Mouse (Mus musculus) embryonic facial prominence, embryonic 13.5 days (tissue): ENCODE results near the gene 4930402H24Rik. TPM values are rescaled to one million over a fixed set of nuclear protein-coding genes. Genes with fewer than 3 reads are reported as not detected.

Experiments used
- ATAC-seq: fragments of 200-750 bp; cut with Nextera tagmentation; 2 replicates; pipeline ENCODE4 v1.8.0; 2017; ENCODE audit warnings: low read depth; ENCODE audit not compliant: insufficient number of reproducible peaks, insufficient read depth, low FRiP score, low TSS enrichment
- H3K27ac ChIP-seq: fragments of 300-500 bp; sonication (generic); 2 replicates; pipeline ENCODE4 v1.5.1; 2015; ENCODE audit warnings: moderate library complexity, mild to moderate bottlenecking, inconsistent platforms
- H3K27me3 ChIP-seq: fragments of 300-500 bp; sonication (generic); 2 replicates; pipeline ENCODE4 v1.6.1; 2015; ENCODE audit warnings: mild to moderate bottlenecking, inconsistent platforms
- H3K36me3 ChIP-seq: fragments of 300-500 bp; sonication (generic); 2 replicates; pipeline ENCODE4 v1.6.1; 2015; ENCODE audit warnings: mild to moderate bottlenecking, inconsistent platforms
- H3K4me1 ChIP-seq: fragments of 300-500 bp; sonication (generic); 2 replicates; pipeline ENCODE4 v1.6.1; 2015; ENCODE audit warnings: inconsistent platforms
- H3K4me2 ChIP-seq: fragments of 300-500 bp; sonication (generic); 2 replicates; pipeline ENCODE4 v1.6.1; 2015; ENCODE audit warnings: moderate library complexity, mild to moderate bottlenecking, inconsistent platforms
- H3K4me3 ChIP-seq: fragments of 300-500 bp; sonication (generic); 2 replicates; pipeline ENCODE4 v1.5.1; 2015; ENCODE audit warnings: mild to moderate bottlenecking, inconsistent platforms
- H3K9ac ChIP-seq: fragments of 300-500 bp; sonication (generic); 2 replicates; pipeline ENCODE4 v1.6.1; 2015; ENCODE audit warnings: mild to moderate bottlenecking, inconsistent platforms
- H3K9me3 ChIP-seq: fragments of 300-500 bp; sonication (generic); 2 replicates; pipeline ENCODE4 v1.6.1; 2016; ENCODE audit warnings: inconsistent platforms
- WGBS: fragments of 180-500 bp; shearing (Covaris S2); methylation state at CpG from one replicate; pipeline ENCODE4 v1.1.7; 2015; ENCODE audit warnings: mixed read lengths; 5-methylcytosine and 5-hydroxymethylcytosine counted together
- polyA plus RNA-seq: library from polyadenylated mRNA; unstranded; fragments of >200 nt; fragmentation: Nextera tagmentation; extraction: Ambion mirVana; gene quantifications from 2 replicates; pipeline ENCODE4 v1.2.1, GENCODE M21; 2015

4930402H24Rik gene
- polyA plus RNA-seq, 1 experiment from 2014 or later = 43.2 TPM

- peaks cover 66% of the 10 kb centered on the region for H3K36me3 ChIP-seq
Measured at GRCm38 (mm10) chr2:130805146-130805545, 101.1 kb downstream of the 4930402H24Rik start.

GRCm38 (mm10) chr2:130803706-130804105 is 102.5 kb downstream of the 4930402H24Rik start:
- WGBS = 66% methylated on average over 25 of the region's 25 CpGs
- no peaks in the 10 kb centered on the region for H3K9me3 ChIP-seq
- ATAC-seq = no peak
- H3K27me3 ChIP-seq = no peaks in the 10 kb centered on the region
- no peaks in the 10 kb centered on the region for H3K4me1 ChIP-seq
- no peak overlapping the region for H3K4me2 ChIP-seq
- H3K4me3 ChIP-seq = no peak overlapping the region
- peaks cover 52% of the 10 kb centered on the region for H3K36me3 ChIP-seq
- H3K9ac ChIP-seq = no peak overlapping the region
- H3K27ac ChIP-seq = no peak overlapping the region

More at GRCm38 (mm10) chr2:130805146-130805545, 101.1 kb downstream of the 4930402H24Rik start:
- Histone ChIP-seq H3K27ac (no peak overlapping the region), H3K4me2 (no peak overlapping the region), H3K9ac (no peak overlapping the region), H3K4me1 (no peaks in the 10 kb centered on the region), H3K4me3 (no peak overlapping the region), H3K9me3 (no peaks in the 10 kb centered on the region), H3K27me3 (no peaks in the 10 kb centered on the region)
- ATAC-seq = no peak
- 95% methylated on average over 3 of the region's 3 CpGs for WGBS

GRCm38 (mm10) chr2:130795731-130796130 is 110.5 kb downstream of the 4930402H24Rik start:
- no peak for ATAC-seq
- H3K36me3 ChIP-seq = peaks cover 41% of the 10 kb centered on the region
- no peak overlapping the region for H3K4me2 ChIP-seq
- H3K27ac ChIP-seq = no peak overlapping the region
- no peak overlapping the region for H3K4me3 ChIP-seq
- WGBS = 84% methylated on average over 8 of the region's 8 CpGs
- H3K9ac ChIP-seq = no peak overlapping the region
- no peaks in the 10 kb centered on the region for H3K9me3 ChIP-seq
- no peaks in the 10 kb centered on the region for H3K4me1 ChIP-seq
- no peaks in the 10 kb centered on the region for H3K27me3 ChIP-seq

- peaks cover 64% of the 10 kb centered on the region for H3K36me3 ChIP-seq
- no peak overlapping the region for H3K9ac ChIP-seq
- H3K4me2 ChIP-seq = no peak overlapping the region
- H3K4me3 ChIP-seq = no peak overlapping the region
- WGBS = 94% methylated on average over 7 of the region's 7 CpGs
- no peaks in the 10 kb centered on the region for H3K9me3 ChIP-seq
- ATAC-seq = no peak
- no peaks in the 10 kb centered on the region for H3K27me3 ChIP-seq
- H3K4me1 ChIP-seq = no peaks in the 10 kb centered on the region
- no peak overlapping the region for H3K27ac ChIP-seq
Measured at GRCm38 (mm10) chr2:130791722-130792121, 114.5 kb downstream of the 4930402H24Rik start.

- Histone ChIP-seq H3K4me3 (no peak overlapping the region), H3K9ac (no peak overlapping the region), H3K4me2 (no peak overlapping the region), H3K27ac (no peak overlapping the region), H3K27me3 (no peaks in the 10 kb centered on the region), H3K9me3 (no peaks in the 10 kb centered on the region), H3K36me3 (peaks cover 75% of the 10 kb centered on the region), H3K4me1 (no peaks in the 10 kb centered on the region)
- ATAC-seq = no peak
- WGBS = 91% methylated on average over 6 of the region's 6 CpGs
Measured at GRCm38 (mm10) chr2:130789642-130790041, 116.6 kb downstream of the 4930402H24Rik start.

- Histone ChIP-seq H3K4me1 (no peaks in the 10 kb centered on the region), H3K36me3 (peaks cover 78% of the 10 kb centered on the region), H3K27me3 (no peaks in the 10 kb centered on the region), H3K27ac (no peak overlapping the region), H3K9me3 (no peaks in the 10 kb centered on the region), H3K4me3 (no peak overlapping the region), H3K9ac (no peak overlapping the region), H3K4me2 (no peak overlapping the region)
- 83% methylated on average over 8 of the region's 8 CpGs for WGBS
- no peak for ATAC-seq
Measured at GRCm38 (mm10) chr2:130789039-130789438, 117.2 kb downstream of the 4930402H24Rik start.

GRCm38 (mm10) chr2:130784939-130785338 is 121.3 kb downstream of the 4930402H24Rik start:
- Histone ChIP-seq H3K9me3 (no peaks in the 10 kb centered on the region), H3K36me3 (peaks cover 86% of the 10 kb centered on the region), H3K4me2 (no peak overlapping the region), H3K27ac (no peak overlapping the region), H3K9ac (no peak overlapping the region), H3K4me3 (no peak overlapping the region), H3K4me1 (no peaks in the 10 kb centered on the region), H3K27me3 (no peaks in the 10 kb centered on the region)
- 80% methylated on average over 3 of the region's 3 CpGs for WGBS
- no peak for ATAC-seq

GRCm38 (mm10) chr2:130780615-130781303 is 125.4 kb downstream of the 4930402H24Rik start:
- Histone ChIP-seq H3K36me3 (peaks cover 88% of the 10 kb centered on the region), H3K9me3 (no peaks in the 10 kb centered on the region), H3K9ac (no peak overlapping the region), H3K4me3 (no peak overlapping the region), H3K27me3 (no peaks in the 10 kb centered on the region), H3K27ac (no peak overlapping the region), H3K4me1 (no peaks in the 10 kb centered on the region), H3K4me2 (no peak overlapping the region)
- WGBS = 73% methylated on average over 2 of the region's 2 CpGs
- no peak for ATAC-seq

- peaks cover 90% of the 10 kb centered on the region for H3K36me3 ChIP-seq
- H3K4me3 ChIP-seq = no peak overlapping the region
- no peaks in the 10 kb centered on the region for H3K9me3 ChIP-seq
- 72% methylated on average over 1 of the region's 1 CpGs for WGBS
- no peak overlapping the region for H3K4me2 ChIP-seq
- no peak overlapping the region for H3K9ac ChIP-seq
- ATAC-seq = no peak
- no peak overlapping the region for H3K27ac ChIP-seq
- no peaks in the 10 kb centered on the region for H3K27me3 ChIP-seq
- H3K4me1 ChIP-seq = no peaks in the 10 kb centered on the region
Measured at GRCm38 (mm10) chr2:130779935-130780334, 126.3 kb downstream of the 4930402H24Rik start.

GRCm38 (mm10) chr2:130776610-130777009 is 129.6 kb downstream of the 4930402H24Rik start:
- H3K4me3 ChIP-seq = no peak overlapping the region
- no peaks in the 10 kb centered on the region for H3K9me3 ChIP-seq
- H3K9ac ChIP-seq = no peak overlapping the region
- no peaks in the 10 kb centered on the region for H3K4me1 ChIP-seq
- no peaks in the 10 kb centered on the region for H3K27me3 ChIP-seq
- H3K36me3 ChIP-seq = peaks cover 85% of the 10 kb centered on the region
- WGBS = 84% methylated on average over 7 of the region's 7 CpGs
- H3K27ac ChIP-seq = no peak overlapping the region
- no peak overlapping the region for H3K4me2 ChIP-seq
- no peak for ATAC-seq

GRCm38 (mm10) chr2:130767483-130767882 is 138.7 kb downstream of the 4930402H24Rik start:
- Histone ChIP-seq H3K4me2 (no peak overlapping the region), H3K9ac (no peak overlapping the region), H3K36me3 (peaks cover 84% of the 10 kb centered on the region), H3K4me3 (no peak overlapping the region), H3K9me3 (no peaks in the 10 kb centered on the region), H3K27ac (no peak overlapping the region), H3K4me1 (no peaks in the 10 kb centered on the region), H3K27me3 (no peaks in the 10 kb centered on the region)
- WGBS = 60% methylated on average over 2 of the region's 2 CpGs
- no peak for ATAC-seq

GRCm38 (mm10) chr2:130765396-130765795 is 140.8 kb downstream of the 4930402H24Rik start:
- peaks cover 78% of the 10 kb centered on the region for H3K36me3 ChIP-seq
- H3K4me3 ChIP-seq = no peak overlapping the region
- no peaks in the 10 kb centered on the region for H3K4me1 ChIP-seq
- 89% methylated on average over 3 of the region's 3 CpGs for WGBS
- ATAC-seq = no peak
- no peak overlapping the region for H3K9ac ChIP-seq
- no peak overlapping the region for H3K4me2 ChIP-seq
- H3K27ac ChIP-seq = no peak overlapping the region
- H3K27me3 ChIP-seq = no peaks in the 10 kb centered on the region
- H3K9me3 ChIP-seq = no peaks in the 10 kb centered on the region
